Mouse (Mus musculus): ENCODE measurements around the gene Gm11639. TPM values are rescaled to one million over a fixed set of nuclear protein-coding genes. Genes with fewer than 3 reads are reported as not detected.

The Gm11639 gene
- polyA plus RNA-seq, 1 experiment from 2014 or later = not detected

GRCm38 (mm10) chr11:104646611-104647010 is 38.9 kb upstream of the Gm11639 start:
- ATAC-seq = no peak
- Histone ChIP-seq H3K4me3 (ENCODE audit: low read depth, low read length) (no peak overlapping the region), H3K9ac (ENCODE audit: low read depth, low read length) (no peak overlapping the region), H3K9me3 (replicated peaks; ENCODE audit: control insufficient read depth, low read length, poor library complexity, severe bottlenecking) (no peaks in the 10 kb centered on the region), H3K27ac (ENCODE audit: low read length) (no peak overlapping the region), H3K27me3 (ENCODE audit: control insufficient read depth, insufficient read depth, low read depth, low read length) (no peaks in the 10 kb centered on the region), H3K4me2 (ENCODE audit: low read length) (no peak overlapping the region), H3K36me3 (ENCODE audit: control insufficient read depth, insufficient read depth, low read length) (no peaks in the 10 kb centered on the region), H3K4me1 (ENCODE audit: control insufficient read depth, insufficient read depth, low read length) (no peaks in the 10 kb centered on the region)
- WGBS = 83% methylated on average over 5 of the region's 5 CpGs

GRCm38 (mm10) chr11:104647188-104647867 is 38.2 kb upstream of the Gm11639 start:
- H3K27me3 ChIP-seq (ENCODE audit: control insufficient read depth, insufficient read depth, low read depth, low read length) = no peaks in the 10 kb centered on the region
- no peaks in the 10 kb centered on the region for H3K4me1 ChIP-seq (ENCODE audit: control insufficient read depth, insufficient read depth, low read length)
- no peak overlapping the region for H3K4me2 ChIP-seq (ENCODE audit: low read length)
- no peaks in the 10 kb centered on the region for H3K9me3 ChIP-seq (replicated peaks; ENCODE audit: control insufficient read depth, low read length, poor library complexity, severe bottlenecking)
- H3K9ac ChIP-seq (ENCODE audit: low read depth, low read length) = no peak overlapping the region
- 57% methylated on average over 8 of the region's 8 CpGs for WGBS
- H3K36me3 ChIP-seq (ENCODE audit: control insufficient read depth, insufficient read depth, low read length) = no peaks in the 10 kb centered on the region
- no peak overlapping the region for H3K4me3 ChIP-seq (ENCODE audit: low read depth, low read length)
- no peak for ATAC-seq
- no peak overlapping the region for H3K27ac ChIP-seq (ENCODE audit: low read length)

- Histone ChIP-seq H3K27me3 (ENCODE audit: control insufficient read depth, insufficient read depth, low read depth, low read length) (no peaks in the 10 kb centered on the region), H3K36me3 (ENCODE audit: control insufficient read depth, insufficient read depth, low read length) (no peaks in the 10 kb centered on the region), H3K4me1 (ENCODE audit: control insufficient read depth, insufficient read depth, low read length) (no peaks in the 10 kb centered on the region), H3K9ac (ENCODE audit: low read depth, low read length) (no peak overlapping the region), H3K4me2 (ENCODE audit: low read length) (no peak overlapping the region), H3K9me3 (replicated peaks; ENCODE audit: control insufficient read depth, low read length, poor library complexity, severe bottlenecking) (no peaks in the 10 kb centered on the region), H3K27ac (ENCODE audit: low read length) (no peak overlapping the region), H3K4me3 (ENCODE audit: low read depth, low read length) (no peak overlapping the region)
- no peak for ATAC-seq
- WGBS = 57% methylated on average over 3 of the region's 3 CpGs
Observed at GRCm38 (mm10) chr11:104648571-104648970, 36.9 kb upstream of the Gm11639 start.

GRCm38 (mm10) chr11:104660599-104660998 is 24.9 kb upstream of the Gm11639 start:
- no peaks in the 10 kb centered on the region for H3K9me3 ChIP-seq (replicated peaks; ENCODE audit: control insufficient read depth, low read length, poor library complexity, severe bottlenecking)
- no peak overlapping the region for H3K27ac ChIP-seq (ENCODE audit: low read length)
- no peak overlapping the region for H3K4me3 ChIP-seq (ENCODE audit: low read depth, low read length)
- 95% methylated on average over 4 of the region's 4 CpGs for WGBS
- H3K9ac ChIP-seq (ENCODE audit: low read depth, low read length) = no peak overlapping the region
- ATAC-seq = no peak
- no peaks in the 10 kb centered on the region for H3K36me3 ChIP-seq (ENCODE audit: control insufficient read depth, insufficient read depth, low read length)
- no peaks in the 10 kb centered on the region for H3K4me1 ChIP-seq (ENCODE audit: control insufficient read depth, insufficient read depth, low read length)
- H3K4me2 ChIP-seq (ENCODE audit: low read length) = no peak overlapping the region
- H3K27me3 ChIP-seq (ENCODE audit: control insufficient read depth, insufficient read depth, low read depth, low read length) = no peaks in the 10 kb centered on the region

GRCm38 (mm10) chr11:104661106-104661505 is 24.4 kb upstream of the Gm11639 start:
- 91% methylated on average over 5 of the region's 5 CpGs for WGBS
- H3K4me1 ChIP-seq (ENCODE audit: control insufficient read depth, insufficient read depth, low read length) = no peaks in the 10 kb centered on the region
- no peak overlapping the region for H3K4me2 ChIP-seq (ENCODE audit: low read length)
- H3K27ac ChIP-seq (ENCODE audit: low read length) = no peak overlapping the region
- no peak overlapping the region for H3K4me3 ChIP-seq (ENCODE audit: low read depth, low read length)
- ATAC-seq = no peak
- no peaks in the 10 kb centered on the region for H3K36me3 ChIP-seq (ENCODE audit: control insufficient read depth, insufficient read depth, low read length)
- H3K9me3 ChIP-seq (replicated peaks; ENCODE audit: control insufficient read depth, low read length, poor library complexity, severe bottlenecking) = no peaks in the 10 kb centered on the region
- H3K9ac ChIP-seq (ENCODE audit: low read depth, low read length) = no peak overlapping the region
- H3K27me3 ChIP-seq (ENCODE audit: control insufficient read depth, insufficient read depth, low read depth, low read length) = no peaks in the 10 kb centered on the region

- Histone ChIP-seq H3K27ac (ENCODE audit: low read length) (no peak overlapping the region), H3K4me2 (ENCODE audit: low read length) (no peak overlapping the region), H3K9me3 (replicated peaks; ENCODE audit: control insufficient read depth, low read length, poor library complexity, severe bottlenecking) (no peaks in the 10 kb centered on the region), H3K4me1 (ENCODE audit: control insufficient read depth, insufficient read depth, low read length) (no peaks in the 10 kb centered on the region), H3K36me3 (ENCODE audit: control insufficient read depth, insufficient read depth, low read length) (no peaks in the 10 kb centered on the region), H3K27me3 (ENCODE audit: control insufficient read depth, insufficient read depth, low read depth, low read length) (no peaks in the 10 kb centered on the region), H3K4me3 (ENCODE audit: low read depth, low read length) (no peak overlapping the region), H3K9ac (ENCODE audit: low read depth, low read length) (no peak overlapping the region)
- WGBS = 84% methylated on average over 20 of the region's 20 CpGs
- ATAC-seq = no peak
Observed at GRCm38 (mm10) chr11:104661531-104662205, 23.8 kb upstream of the Gm11639 start.

GRCm38 (mm10) chr11:104662573-104662972 is 22.9 kb upstream of the Gm11639 start:
- H3K9me3 ChIP-seq (replicated peaks; ENCODE audit: control insufficient read depth, low read length, poor library complexity, severe bottlenecking) = no peaks in the 10 kb centered on the region
- H3K27me3 ChIP-seq (ENCODE audit: control insufficient read depth, insufficient read depth, low read depth, low read length) = no peaks in the 10 kb centered on the region
- H3K27ac ChIP-seq (ENCODE audit: low read length) = no peak overlapping the region
- H3K4me1 ChIP-seq (ENCODE audit: control insufficient read depth, insufficient read depth, low read length) = no peaks in the 10 kb centered on the region
- H3K36me3 ChIP-seq (ENCODE audit: control insufficient read depth, insufficient read depth, low read length) = no peaks in the 10 kb centered on the region
- no peak for ATAC-seq
- no peak overlapping the region for H3K4me3 ChIP-seq (ENCODE audit: low read depth, low read length)
- no peak overlapping the region for H3K4me2 ChIP-seq (ENCODE audit: low read length)
- 94% methylated on average over 11 of the region's 11 CpGs for WGBS
- no peak overlapping the region for H3K9ac ChIP-seq (ENCODE audit: low read depth, low read length)

- no peak for ATAC-seq
- Histone ChIP-seq H3K9me3 (replicated peaks; ENCODE audit: control insufficient read depth, low read length, poor library complexity, severe bottlenecking) (no peaks in the 10 kb centered on the region), H3K4me1 (ENCODE audit: control insufficient read depth, insufficient read depth, low read length) (no peaks in the 10 kb centered on the region), H3K9ac (ENCODE audit: low read depth, low read length) (no peak overlapping the region), H3K27me3 (ENCODE audit: control insufficient read depth, insufficient read depth, low read depth, low read length) (no peaks in the 10 kb centered on the region), H3K36me3 (ENCODE audit: control insufficient read depth, insufficient read depth, low read length) (no peaks in the 10 kb centered on the region), H3K27ac (ENCODE audit: low read length) (no peak overlapping the region), H3K4me3 (ENCODE audit: low read depth, low read length) (no peak overlapping the region), H3K4me2 (ENCODE audit: low read length) (no peak overlapping the region)
- WGBS = 84% methylated on average over 6 of the region's 6 CpGs
Observed at GRCm38 (mm10) chr11:104663241-104663877, 22.1 kb upstream of the Gm11639 start.

GRCm38 (mm10) chr11:104663878-104664261 is 21.6 kb upstream of the Gm11639 start:
- no peak overlapping the region for H3K4me2 ChIP-seq (ENCODE audit: low read length)
- no peak overlapping the region for H3K27ac ChIP-seq (ENCODE audit: low read length)
- no peak overlapping the region for H3K4me3 ChIP-seq (ENCODE audit: low read depth, low read length)
- 83% methylated on average over 3 of the region's 3 CpGs for WGBS
- no peak for ATAC-seq
- no peaks in the 10 kb centered on the region for H3K27me3 ChIP-seq (ENCODE audit: control insufficient read depth, insufficient read depth, low read depth, low read length)
- no peak overlapping the region for H3K9ac ChIP-seq (ENCODE audit: low read depth, low read length)
- H3K9me3 ChIP-seq (replicated peaks; ENCODE audit: control insufficient read depth, low read length, poor library complexity, severe bottlenecking) = no peaks in the 10 kb centered on the region
- no peaks in the 10 kb centered on the region for H3K36me3 ChIP-seq (ENCODE audit: control insufficient read depth, insufficient read depth, low read length)
- H3K4me1 ChIP-seq (ENCODE audit: control insufficient read depth, insufficient read depth, low read length) = no peaks in the 10 kb centered on the region
